Mouse (Mus musculus) lung, postnatal 0 days (tissue): ENCODE results near the gene Gls2.

ENCODE experiments used
- CTCF ChIP-seq: IDR thresholded peaks from 2 replicates; pipeline ENCODE4 v1.5.1; 2016; ENCODE audit warnings: antibody characterized with exemption, mild to moderate bottlenecking
- EP300 ChIP-seq: IDR thresholded peaks from 2 replicates; pipeline ENCODE4 v1.6.1; 2016; ENCODE audit warnings: antibody characterized with exemption, mild to moderate bottlenecking, control low read depth

DNA sequence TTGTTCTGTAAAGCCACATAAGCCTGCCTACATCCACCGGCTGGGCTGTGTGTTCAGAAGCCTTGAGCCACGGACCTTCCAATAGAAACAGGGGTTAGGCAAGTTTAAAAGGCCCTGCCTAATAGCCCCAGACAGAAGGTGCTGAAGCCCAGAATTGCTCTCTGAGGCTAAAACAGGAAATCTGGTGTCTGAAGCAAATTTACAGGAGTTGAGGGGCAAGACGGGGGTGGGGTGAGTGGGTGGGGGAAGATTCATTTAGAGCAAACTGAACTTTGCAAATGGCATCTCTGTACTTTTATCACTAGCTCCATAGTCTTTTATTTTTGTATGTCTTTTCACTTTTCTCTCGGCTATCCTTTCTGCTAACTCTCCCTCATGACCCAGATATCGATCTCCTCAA is 36.9 kb downstream of the Gls2 start:
- TF ChIP-seq EP300 (no peak), CTCF (no peak)
